Mouse (Mus musculus): ENCODE measurements around the gene Slc29a1. TPM values are rescaled to one million over a fixed set of nuclear protein-coding genes. Genes with fewer than 3 reads are reported as not detected.

The Slc29a1 gene
- polyA plus RNA-seq, 1 experiment from 2014 or later, result 243 TPM

GRCm38 (mm10) chr17:45612008-45612407 lies 12.6 kb upstream of the Slc29a1 start:
- peak; percentile 1 for DNase-seq (ENCODE audit: low spot score)

- DNase-seq (ENCODE audit: low spot score), result no peak
Measured at GRCm38 (mm10) chr17:45610144-45610866, 10.9 kb upstream of the Slc29a1 start.

DNA sequence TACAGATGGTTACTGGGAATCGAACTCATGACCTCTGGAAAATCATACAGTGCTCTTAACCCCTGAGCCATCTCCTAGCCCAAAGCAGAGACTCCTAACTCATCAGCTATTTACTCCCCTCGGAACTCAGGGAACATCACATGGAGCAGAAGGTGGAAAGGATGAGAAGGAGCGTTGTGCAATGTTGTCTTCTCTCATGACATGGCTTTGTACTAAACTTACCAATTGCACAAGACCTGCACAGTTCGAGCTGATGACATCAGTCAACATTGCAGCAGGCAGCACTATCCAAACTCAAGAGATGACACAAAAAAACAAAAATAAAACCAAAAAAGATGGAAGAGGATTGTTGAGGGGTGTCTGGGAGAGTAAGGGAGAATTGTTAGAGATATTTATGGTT lies 9.0 kb upstream of the Slc29a1 start:
- no peak for DNase-seq (ENCODE audit: low spot score)

DNA sequence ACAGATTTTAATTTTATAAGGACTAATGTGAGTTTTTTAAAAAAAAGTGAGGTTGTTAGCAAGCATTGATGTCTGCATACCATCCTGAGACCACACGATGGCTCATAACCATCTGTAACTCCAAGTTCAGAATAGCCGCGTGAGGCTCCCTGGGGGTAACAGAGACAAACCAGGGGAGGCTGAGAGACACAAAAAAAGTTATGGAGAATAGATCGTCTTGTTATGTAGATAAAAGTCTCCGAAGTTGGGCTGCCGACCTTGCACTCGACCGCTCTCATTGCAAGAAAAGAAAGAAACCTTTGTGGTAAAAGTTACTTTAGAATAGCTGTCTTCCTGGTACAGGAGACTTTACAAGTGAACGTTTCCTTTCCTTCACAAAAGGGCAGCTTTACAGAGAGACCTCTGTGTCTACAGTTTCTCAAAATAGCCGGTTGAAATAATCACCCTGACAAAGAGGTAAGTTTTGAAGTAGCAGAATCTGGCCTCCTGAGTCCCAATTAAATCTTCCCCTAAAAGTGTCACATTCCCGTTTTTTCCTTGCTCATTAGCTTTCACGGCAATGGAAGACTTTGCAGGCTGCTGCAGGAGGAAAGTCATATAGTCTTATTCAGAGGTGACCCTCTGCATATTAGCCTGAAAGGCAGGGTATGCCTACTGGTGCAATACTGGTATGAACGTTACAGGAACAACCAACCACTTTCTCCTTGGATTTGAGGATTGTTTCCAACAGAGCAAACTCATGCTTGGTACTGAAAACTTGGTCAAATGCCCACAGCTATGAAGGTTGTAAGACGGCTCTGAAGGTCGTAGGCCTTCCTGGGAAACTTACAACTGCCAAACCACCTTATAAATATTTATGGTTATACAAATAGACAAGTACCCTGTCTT lies 7.8 kb upstream of the Slc29a1 start:
- DNase-seq (ENCODE audit: low spot score), result no peak

DNA sequence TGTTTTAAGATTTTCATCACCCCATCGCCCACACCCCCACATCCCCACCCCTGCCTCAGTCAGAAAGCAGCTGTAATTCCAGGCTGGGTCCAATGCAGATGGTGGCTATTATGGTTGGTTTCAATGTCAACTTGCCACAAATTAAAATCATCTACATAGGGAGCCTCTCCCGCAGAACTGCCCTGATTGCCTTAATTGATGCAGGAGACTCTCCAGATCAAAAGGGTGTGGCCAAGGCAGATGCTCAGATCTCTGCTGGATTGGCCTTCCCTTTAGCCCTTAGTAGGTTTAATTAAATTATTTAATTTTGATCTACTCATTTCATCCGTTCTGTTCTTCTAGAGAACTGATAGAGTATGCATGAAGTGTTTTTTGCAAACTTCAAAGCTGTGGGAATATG lies 3.6 kb upstream of the Slc29a1 start:
- no peak for DNase-seq (ENCODE audit: low spot score)

DNA sequence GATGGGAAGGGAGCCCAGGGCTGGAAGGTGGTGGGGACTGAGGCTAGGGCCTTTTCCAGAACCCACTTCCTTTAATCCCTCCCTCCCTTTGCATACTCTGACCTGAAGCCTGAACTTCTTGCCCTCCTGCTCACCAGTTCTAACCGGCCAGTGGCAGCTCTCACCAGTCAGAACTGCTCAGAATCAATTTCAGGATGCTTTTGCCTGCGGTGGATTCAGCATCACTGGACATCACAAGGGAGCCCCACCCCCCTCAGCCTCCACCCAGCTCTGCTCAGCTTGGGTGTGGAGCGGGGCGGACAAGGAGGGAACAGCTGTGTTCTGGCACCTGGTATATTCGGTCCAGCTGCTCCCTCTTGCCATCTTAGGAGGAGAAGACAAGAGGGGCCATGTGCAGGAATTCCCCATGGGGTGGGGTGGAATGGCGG lies 2.5 kb upstream of the Slc29a1 start, which contains the start of gene Mymx:
Gene Mymx (minus strand): TSS at position 226 of the 428 bp plus-strand sequence.
- no peak for DNase-seq (ENCODE audit: low spot score)

DNA sequence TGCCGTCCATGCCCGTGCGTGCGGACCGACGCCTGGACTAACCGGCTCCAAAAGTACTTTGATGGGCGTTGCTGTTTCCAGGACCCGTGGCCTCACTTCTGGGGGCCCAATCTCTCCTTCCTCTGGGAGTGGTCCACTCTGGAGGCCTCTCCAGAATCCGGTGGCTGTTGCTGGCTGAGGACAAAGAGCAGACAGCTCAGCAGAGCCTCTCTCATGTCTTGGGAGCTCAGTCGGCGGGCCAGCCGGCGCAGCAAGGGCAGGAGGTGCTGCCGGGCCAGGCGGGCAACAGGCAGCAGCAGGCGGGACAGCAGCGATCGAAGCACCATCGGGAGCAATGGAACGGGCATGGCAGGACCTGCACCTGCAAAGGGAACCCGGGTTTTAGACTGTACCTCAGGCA lies 1.9 kb upstream of the Slc29a1 start:
- peak; percentile 1 for DNase-seq (ENCODE audit: low spot score)

DNA sequence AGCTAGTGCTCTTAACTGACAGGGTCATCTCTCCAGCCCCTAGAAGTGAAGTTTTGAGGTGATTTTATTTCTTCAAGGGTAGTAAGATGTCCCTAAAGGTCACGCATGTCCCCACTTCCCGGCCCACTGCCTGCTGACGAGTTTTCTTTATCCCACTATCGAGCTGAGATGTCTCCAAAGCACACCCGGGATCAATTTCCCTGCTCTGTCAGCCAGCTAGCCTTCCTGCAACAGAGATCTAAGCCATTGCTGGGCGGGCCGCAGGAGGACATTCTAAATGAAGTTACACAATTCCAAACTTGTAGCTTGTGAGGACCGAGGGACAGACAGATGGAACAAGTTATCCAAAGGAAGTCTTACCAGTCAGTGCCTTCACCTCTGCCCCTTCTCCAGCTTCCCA lies 861 bp upstream of the Slc29a1 start:
- peak; percentile 1 for DNase-seq (ENCODE audit: low spot score)

DNA sequence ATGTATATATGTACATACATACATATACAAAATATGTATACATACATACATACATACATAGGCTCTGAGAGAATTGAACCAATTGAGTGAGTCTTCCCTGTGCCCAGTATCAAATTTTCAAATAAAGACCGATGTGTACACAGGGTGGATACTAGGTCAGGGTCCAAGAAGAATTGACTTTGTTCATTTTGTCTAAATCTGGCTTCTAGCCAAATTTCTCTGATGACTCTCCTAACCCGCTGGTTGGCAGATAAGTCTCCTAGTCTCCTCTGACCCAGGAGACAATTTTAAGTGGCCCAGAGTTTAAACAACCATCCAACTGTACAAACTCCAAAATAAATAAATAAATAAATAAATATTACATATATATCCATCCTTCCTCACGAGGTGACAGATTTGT lies 515 bp downstream of the Slc29a1 start:
- no peak for DNase-seq (ENCODE audit: low spot score)

GRCm38 (mm10) chr17:45598376-45598775 lies 1.0 kb downstream of the Slc29a1 start:
- no peak for DNase-seq (ENCODE audit: low spot score)

DNA sequence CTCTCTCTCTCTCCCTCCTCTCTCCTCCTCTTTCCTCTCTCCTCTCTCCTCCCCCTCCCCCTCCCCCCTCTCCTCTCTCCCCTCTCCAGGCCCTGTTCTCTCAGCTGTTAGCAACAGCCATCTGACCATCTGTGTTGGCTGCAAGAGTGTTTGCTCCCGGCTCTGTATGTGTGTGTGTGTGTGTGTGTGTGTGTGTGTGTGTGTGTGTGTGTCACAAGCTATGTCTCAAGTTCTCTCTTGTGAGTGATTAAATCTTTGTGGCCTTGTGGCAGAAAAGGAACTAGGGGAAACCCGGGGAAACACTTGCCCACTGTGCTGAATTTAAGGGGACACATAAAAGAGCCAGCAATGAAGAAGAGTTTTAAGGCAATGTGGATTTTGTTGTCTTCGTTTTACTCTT lies 1.6 kb downstream of the Slc29a1 start:
- peak; percentile 24 for DNase-seq (ENCODE audit: low spot score)

DNA sequence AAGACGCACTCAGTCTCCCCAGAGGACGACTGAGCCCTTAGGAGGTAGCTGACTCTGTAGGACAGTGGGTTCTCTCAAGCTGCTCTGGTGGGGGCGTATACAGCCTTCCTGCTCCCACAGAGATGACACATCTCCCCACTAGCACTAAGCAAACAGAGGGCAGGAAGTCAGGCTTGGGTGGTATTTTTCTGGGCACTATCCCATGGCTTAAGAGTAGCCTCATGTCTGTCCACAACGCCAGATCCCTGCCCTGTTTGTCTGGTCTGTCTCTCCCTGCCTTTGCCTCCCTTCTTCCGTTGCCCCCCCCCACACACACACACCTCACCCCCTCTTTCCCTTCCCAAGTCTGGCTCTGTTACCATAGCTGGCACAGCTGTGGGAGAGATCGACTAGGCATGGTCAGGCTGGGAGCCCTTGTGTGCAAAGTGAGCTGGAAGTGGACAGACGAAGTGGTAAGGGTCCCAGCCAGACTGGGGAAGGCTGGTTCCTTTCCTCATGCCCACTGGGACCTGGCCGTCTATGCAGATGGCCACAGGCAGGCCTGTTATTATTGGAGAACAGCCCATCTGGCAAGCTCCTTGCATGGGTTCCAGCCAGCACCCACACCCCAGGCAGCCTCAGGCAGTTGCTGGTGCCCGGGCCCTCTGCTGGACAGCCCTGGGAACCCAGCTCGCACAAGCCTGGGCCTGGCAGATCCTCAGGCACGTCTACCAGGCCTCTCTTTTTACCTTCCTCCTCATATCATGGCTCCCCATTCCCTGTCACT lies 2.6 kb downstream of the Slc29a1 start:
- peak; percentile 60 for DNase-seq (ENCODE audit: low spot score)

DNA sequence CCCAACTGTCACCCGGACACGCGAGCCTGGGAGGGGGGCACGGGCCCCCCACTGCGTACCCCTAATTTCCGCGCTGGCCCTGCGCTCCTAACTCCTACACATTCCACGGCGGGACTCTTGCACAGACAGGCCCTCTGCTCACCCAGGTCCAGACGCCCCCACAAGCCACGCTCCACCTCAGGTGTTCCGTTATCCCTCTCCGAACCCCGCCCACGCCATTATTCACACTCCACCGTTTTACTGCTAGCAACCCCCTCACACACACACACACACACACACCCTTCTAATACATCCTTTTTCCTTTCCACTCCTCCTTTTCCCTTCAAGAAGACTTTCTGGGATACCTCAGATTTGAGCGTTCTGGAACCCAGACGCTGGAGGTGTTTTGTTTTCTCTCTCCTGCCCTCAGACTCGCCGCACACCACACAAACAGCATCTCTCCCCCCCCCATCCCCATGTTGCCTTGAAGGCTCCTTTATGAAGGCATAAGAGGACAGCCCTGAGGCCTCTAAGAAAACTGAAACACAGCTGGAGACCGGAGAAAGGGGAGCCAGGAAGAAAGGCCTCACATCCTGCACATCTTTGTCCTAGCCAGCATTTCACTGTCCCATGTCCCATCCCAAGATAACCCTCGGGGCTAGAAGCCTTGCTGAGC lies 3.5 kb downstream of the Slc29a1 start:
- DNase-seq (ENCODE audit: low spot score), result peak; percentile 18

GRCm38 (mm10) chr17:45594881-45595735 lies 4.3 kb downstream of the Slc29a1 start:
- peak; percentile 79 for DNase-seq (ENCODE audit: low spot score)

DNA sequence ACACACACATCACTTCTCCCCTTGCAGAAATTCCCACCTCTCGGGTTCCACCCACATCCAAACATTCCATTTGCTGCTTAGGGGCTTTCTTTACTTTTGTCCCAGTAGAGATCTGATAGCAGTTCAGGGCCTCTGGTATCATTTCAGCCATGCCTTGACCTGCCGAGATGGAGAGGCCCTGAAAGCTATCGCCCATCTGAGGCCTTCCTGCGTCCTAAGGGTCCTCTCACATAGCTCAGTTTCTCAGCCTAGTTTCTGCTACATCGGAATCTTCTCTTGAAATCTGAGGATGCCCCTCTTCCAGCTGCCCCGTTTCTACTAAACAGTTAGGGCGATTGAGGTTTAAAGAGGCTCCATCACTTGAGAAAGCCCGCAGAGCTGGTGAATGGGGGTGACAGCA lies 5.2 kb downstream of the Slc29a1 start:
- DNase-seq (ENCODE audit: low spot score), result peak; percentile 2

DNA sequence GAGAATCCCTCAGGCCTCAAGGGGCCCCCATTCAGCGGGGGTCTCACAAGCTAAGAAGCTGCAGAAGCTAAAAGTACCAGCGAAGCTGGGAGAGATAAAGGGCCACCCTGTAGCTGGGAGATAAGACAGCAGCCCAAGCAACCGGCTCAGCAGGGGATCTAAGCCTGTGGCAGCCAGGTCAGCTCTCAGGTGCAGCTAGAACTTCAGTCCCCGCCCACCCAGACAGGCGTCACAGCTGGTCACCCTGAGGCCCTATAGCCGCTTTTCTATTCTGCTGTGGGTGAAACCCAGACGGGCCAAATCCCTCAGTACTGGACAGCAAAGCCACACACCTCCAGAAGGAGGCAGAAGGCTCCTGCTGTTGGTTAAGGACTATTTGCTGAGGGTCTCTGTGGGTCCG lies 5.9 kb downstream of the Slc29a1 start:
- no peak for DNase-seq (ENCODE audit: low spot score)

- peak; percentile 17 for DNase-seq (ENCODE audit: low spot score)
Measured at GRCm38 (mm10) chr17:45592606-45593431, 6.6 kb downstream of the Slc29a1 start.

GRCm38 (mm10) chr17:45591701-45592605 lies 7.5 kb downstream of the Slc29a1 start:
- peak; percentile 30 for DNase-seq (ENCODE audit: low spot score)

Measured in thymus, postnatal 0 days (tissue).